Mouse (Mus musculus) liver, postnatal 0 days (tissue): ENCODE measurements around the gene Cyb561d2.

Experiments
- CTCF ChIP-seq: sonication (generic); IDR thresholded peaks from 2 replicates; pipeline ENCODE4 v1.5.1; 2016; ENCODE audit warnings: antibody characterized with exemption, low read depth
- EP300 ChIP-seq: IDR thresholded peaks from 2 replicates; pipeline ENCODE4 v1.6.1; 2016; ENCODE audit warnings: antibody characterized with exemption, low read depth, mild to moderate bottlenecking

GRCm38 (mm10) chr9:107534408-107535202 lies 7.4 kb downstream of the Cyb561d2 start:
- no peak for TF ChIP-seq CTCF
- no peak for TF ChIP-seq EP300
